In genomic region chr5:121190210-121190835, GRCm38 (mm10) we compare ENCODE assay signal across 8 mouse cellular contexts. TPM values are rescaled to one million over a fixed set of nuclear protein-coding genes. Genes with fewer than 3 reads are reported as not detected.
DNase-seq lines count a peak whose midpoint lies in the region; ATAC-seq and TF ChIP-seq lines count a peak whose summit lies in the region.

No protein-coding gene starts in this region.

- peak overlapping the region; percentile 88 for H3K4me2 ChIP-seq in heart, embryonic 14.5 days (ENCODE audit: low read length)

- H3K9ac ChIP-seq in heart, embryonic 14.5 days (ENCODE audit: low read length) = peak overlapping the region; percentile 97

- WGBS in kidney, adult 2 months = 30% methylated on average over 21 of the region's 21 CpGs
- WGBS in heart, embryonic 14.5 days = 22% methylated on average over 21 of the region's 21 CpGs
- 28% methylated on average over 19 of the region's 21 CpGs for WGBS in macrophage (ENCODE audit: missing documents)

- TF ChIP-seq POLR2A in kidney, adult 2 months (IDR thresholded peaks at IDR 0.05; ENCODE audit: low read depth, low read length) = no peak

- DNase-seq in kidney, adult 2 months = no peak
- DNase-seq in kidney, adult 11 months = no peak
- no peak for DNase-seq in G1E (ENCODE audit: low spot score)
- DNase-seq in adrenal gland, postnatal 10 days = no peak
- DNase-seq in cerebellum, adult 18-20 months = no peak

- no peak for TF ChIP-seq CTCF in kidney, adult 2 months (conservative IDR thresholded peaks at IDR 0.05; ENCODE audit: insufficient read depth, insufficient read length, low read depth, low read length)
- TF ChIP-seq CTCF in G1E (IDR thresholded peaks at IDR 0.05; ENCODE audit: low read depth, low read length) = no peak

- peaks cover 14% of the 10 kb centered on the region for H3K4me1 ChIP-seq in kidney, adult 2 months (ENCODE audit: control insufficient read depth, insufficient read depth, low read length)
- H3K4me1 ChIP-seq in G1E (ENCODE audit: insufficient read depth, low read depth, low read length) = peaks cover 60% of the 10 kb centered on the region
- H3K4me1 ChIP-seq in heart, embryonic 14.5 days (ENCODE audit: control insufficient read depth in 2 of 2, insufficient read depth in 2 of 2, low read length in 2 of 2) = peaks cover 23 to 51% of the 10 kb centered on the region in 2 experiments

- peak overlapping the region; percentile 90 for H3K4me3 ChIP-seq in kidney, adult 2 months (ENCODE audit: insufficient read depth, low read depth, low read length)
- H3K4me3 ChIP-seq in G1E (ENCODE audit: low read depth, low read length) (peak overlapping the region; percentile 92), macrophage (ENCODE audit: inconsistent target) (peak overlapping the region; percentile 54)
- H3K4me3 ChIP-seq in heart, embryonic 14.5 days (ENCODE audit: control insufficient read depth in 1 of 2, insufficient read depth in 1 of 2, low read depth in 1 of 2, low read length in 2 of 2) = peak overlapping the region; percentile 89 to 96

- H3K9me3 ChIP-seq in G1E (replicated peaks) = no peaks in the 10 kb centered on the region
- H3K9me3 ChIP-seq in heart, embryonic 14.5 days (ENCODE audit: control insufficient read depth, low read length) = no peaks in the 10 kb centered on the region

- peaks cover 54% of the 10 kb centered on the region for H3K79me2 ChIP-seq in macrophage (ENCODE audit: inconsistent target)

- H3K27ac ChIP-seq in kidney, adult 2 months (ENCODE audit: insufficient read depth, low read depth, low read length) = peak overlapping the region; percentile 13; the same call in 1 of the 2 replicates
- H3K27ac ChIP-seq in heart, embryonic 14.5 days (replicated peaks in 1 of 2; ENCODE audit: control insufficient read depth in 1 of 2, insufficient read depth in 1 of 2, low read depth in 2 of 2, low read length in 2 of 2) = peak overlapping the region; percentile 73 to 92
- H3K27ac ChIP-seq in macrophage = no peak overlapping the region

- no peak for ATAC-seq in G1E (ENCODE audit: extremely low read depth, insufficient number of reproducible peaks, low FRiP score, poor library complexity, severe bottlenecking)
- no peak for ATAC-seq in heart, embryonic 14.5 days (ENCODE audit: insufficient number of reproducible peaks, insufficient read depth, low FRiP score, low read depth)
- ATAC-seq in CD4-positive, CD25-positive, alpha-beta regulatory T cell, adult 4 months = no peak

- no peaks in the 10 kb centered on the region for H3K36me3 ChIP-seq in kidney, adult 2 months (ENCODE audit: control insufficient read depth, insufficient read depth, low read length)
- H3K36me3 ChIP-seq in G1E (replicated peaks) (peaks cover 35% of the 10 kb centered on the region), macrophage (ENCODE audit: inconsistent target) (no peaks in the 10 kb centered on the region)
- no peaks in the 10 kb centered on the region for H3K36me3 ChIP-seq in heart, embryonic 14.5 days (ENCODE audit: control insufficient read depth, insufficient read depth, low read length)

- H3K27me3 ChIP-seq in kidney, adult 2 months (replicated peaks; ENCODE audit: control insufficient read depth, insufficient read depth, low read length) = no peaks in the 10 kb centered on the region
- H3K27me3 ChIP-seq in G1E (ENCODE audit: insufficient read depth, low read length) = no peaks in the 10 kb centered on the region
- H3K27me3 ChIP-seq in heart, embryonic 14.5 days (ENCODE audit: control insufficient read depth, insufficient read depth, low read length) = no peaks in the 10 kb centered on the region

RNA-seq across cellular contexts. Expression of gene Ptpn11, which starts 0.9 kb away (rescaled TPM):
- 29.5 and 32.4 TPM in 2 replicates for polyA plus RNA-seq in kidney, adult 2 months (2012; rRNA removed)
- 25.9 and 28.6 TPM in 2 replicates for total RNA-seq in G1E (2014; fragmentation: Nextera tagmentation)
- total RNA-seq in G1E (2017) = 36.4 and 43.0 TPM in 2 replicates
- 27.1 and 28.8 TPM in 2 replicates for polyA plus RNA-seq in G1E (2012)
- 22.5 and 25.6 TPM in 2 replicates for polyA plus RNA-seq in heart, embryonic 14.5 days (2014; fragmentation: Nextera tagmentation; extraction: Ambion mirVana)
- total RNA-seq in macrophage (2018; cell fraction: chromatin; rRNA removed) = 10 to 100 TPM; 19.4 to 55.1 (median 27.6) TPM
- 10 to 100 TPM; 31.3 to 51.3 (median 40.8) TPM for total RNA-seq in macrophage (2018; cell fraction: cytosol; rRNA removed)
- 10 to 100 TPM; 30.4 to 52.2 (median 37.9) TPM for total RNA-seq in macrophage (2018; cell fraction: nucleus; rRNA removed)
- 29.4 to 39.8 TPM (median 36.3 TPM) in 3 replicates for polyA plus RNA-seq in macrophage (2018)
- total RNA-seq in adrenal gland, postnatal 10 days (2021) = 10 to 100 TPM; 85.8 to 88.5 TPM
- 1 to 10 TPM; 7.2 to 8.0 TPM for polyA plus RNA-seq in CD4-positive, CD25-positive, alpha-beta regulatory T cell, adult 4 months (2017; shearing (Covaris generic))

RNA-seq across cellular contexts. Expression of gene Rpl6, which starts 14.0 kb away (rescaled TPM):
- 253 and 281 TPM in 2 replicates for polyA plus RNA-seq in kidney, adult 2 months (2012; rRNA removed)
- total RNA-seq in G1E (2014; fragmentation: Nextera tagmentation) (2,238 and 2,249 TPM in 2 replicates), G1E (2017) (1,317 and 1,403 TPM in 2 replicates)
- polyA plus RNA-seq in G1E (2012) (213 and 677 TPM in 2 replicates), macrophage (2018) (531 to 859 TPM (median 846 TPM) in 3 replicates)
- polyA plus RNA-seq in heart, embryonic 14.5 days (2014; fragmentation: Nextera tagmentation; extraction: Ambion mirVana) = 386 and 413 TPM in 2 replicates
- total RNA-seq in macrophage (2018; cell fraction: chromatin; rRNA removed) = 100 to 1,000 TPM in 22 of 26 experiments, 10 to 100 TPM in 4; 88.4 to 255 (median 152) TPM
- 100 to 1,000 TPM; 365 to 907 (median 487) TPM for total RNA-seq in macrophage (2018; cell fraction: cytosol; rRNA removed)
- total RNA-seq in macrophage (2018; cell fraction: nucleus; rRNA removed) = 100 to 1,000 TPM in 24 of 26 experiments, 10 to 100 TPM in 2; 96.1 to 285 (median 151) TPM
- 1,000 to 10,000 TPM; 1,004 to 1,027 TPM for total RNA-seq in adrenal gland, postnatal 10 days (2021)
- 1,000 to 10,000 TPM; 1,708 to 1,898 TPM for polyA plus RNA-seq in CD4-positive, CD25-positive, alpha-beta regulatory T cell, adult 4 months (2017; shearing (Covaris generic))

RNA-seq across cellular contexts. Expression of gene Hectd4, which starts 29.7 kb away (rescaled TPM):
- 10.1 and 12.3 TPM in 2 replicates for polyA plus RNA-seq in kidney, adult 2 months (2012; rRNA removed)
- total RNA-seq in G1E (2014; fragmentation: Nextera tagmentation) (83.9 and 177 TPM in 2 replicates), G1E (2017) (19.6 and 22.8 TPM in 2 replicates)
- polyA plus RNA-seq in G1E (2012) (16.4 and 22.8 TPM in 2 replicates), macrophage (2018) (5.9 to 7.2 TPM (median 7.2 TPM) in 3 replicates)
- 5.5 and 5.8 TPM in 2 replicates for polyA plus RNA-seq in heart, embryonic 14.5 days (2014; fragmentation: Nextera tagmentation; extraction: Ambion mirVana)
- total RNA-seq in macrophage (2018; cell fraction: chromatin; rRNA removed) = 100 to 1,000 TPM in 18 of 26 experiments, 10 to 100 TPM in 8; 55.0 to 286 (median 140) TPM
- 10 to 100 TPM in 20 of 26 experiments, 1 to 10 TPM in 6; 6.3 to 19.1 (median 13.2) TPM for total RNA-seq in macrophage (2018; cell fraction: cytosol; rRNA removed)
- total RNA-seq in macrophage (2018; cell fraction: nucleus; rRNA removed) = 100 to 1,000 TPM in 1 of 26 experiments, 10 to 100 TPM in 25; 21.5 to 102 (median 54.2) TPM
- 10 to 100 TPM; 18.7 to 27.8 TPM for total RNA-seq in adrenal gland, postnatal 10 days (2021)
- polyA plus RNA-seq in CD4-positive, CD25-positive, alpha-beta regulatory T cell, adult 4 months (2017; shearing (Covaris generic)) = 1 to 10 TPM; 8.8 to 9.8 TPM
